ENCODE assay signal across 13 mouse cellular contexts in genomic region chr9:31995700-31996099, GRCm38 (mm10).
A peak's percentile ranks its signal among the peaks of the same experiment; 100 is the strongest.
DNase-seq lines count a peak whose midpoint lies in the region; ATAC-seq and TF ChIP-seq lines count a peak whose summit lies in the region.
"Had no signal": no experiment of that assay in that cellular context is flagged by ENCODE, and none has a peak within 500 bp of the region (broad histone marks: within the 10 kb centered on the region; RNA-seq: fewer than 3 reads in every experiment).

No protein-coding gene starts in this region.

- no peaks in the 10 kb centered on the region for H3K27me3 ChIP-seq in kidney, postnatal 0 days (ENCODE audit: insufficient read depth, low read length)
- H3K27me3 ChIP-seq in testis, adult 2 months (ENCODE audit: control insufficient read depth, insufficient read depth, low read length), result no peaks in the 10 kb centered on the region
- H3K27me3 ChIP-seq in small intestine, adult 2 months (ENCODE audit: control insufficient read depth, insufficient read depth, low read length), result no peaks in the 10 kb centered on the region
- H3K27me3 ChIP-seq: forebrain, embryonic 12.5 days; limb, embryonic 13.5 days had no signal

- H3K27ac ChIP-seq in kidney, postnatal 0 days, result no peak overlapping the region
- H3K27ac ChIP-seq in testis, adult 2 months (ENCODE audit: control insufficient read depth, insufficient read depth, low read depth, low read length), result peak overlapping the region; percentile 37; the same call in 1 of the 2 replicates
- H3K27ac ChIP-seq in small intestine, adult 2 months (ENCODE audit: insufficient read depth, low read depth, low read length), result peak overlapping the region; percentile 43; the same call in 1 of the 2 replicates
- H3K27ac ChIP-seq: forebrain, embryonic 12.5 days; hindbrain, embryonic 10.5 days; limb, embryonic 13.5 days had no signal

- H3K4me1 ChIP-seq in kidney, postnatal 0 days (replicated peaks; ENCODE audit: insufficient read depth, low read length), result peaks cover 19% of the 10 kb centered on the region
- peaks cover 6% of the 10 kb centered on the region for H3K4me1 ChIP-seq in testis, adult 2 months (ENCODE audit: control insufficient read depth, insufficient read depth, low read length)
- H3K4me1 ChIP-seq in small intestine, adult 2 months (ENCODE audit: control insufficient read depth, insufficient read depth, insufficient read length, low read length), result peaks cover 30% of the 10 kb centered on the region; the same call in 1 of the 2 replicates

- TF ChIP-seq POLR2A in testis, adult 2 months (IDR thresholded peaks at IDR 0.05; ENCODE audit: control insufficient read depth, low read depth, low read length), result no peak
- no peak for TF ChIP-seq POLR2A in small intestine, adult 2 months (IDR thresholded peaks at IDR 0.05; ENCODE audit: low read depth, low read length)

- no peak overlapping the region for H3K4me2 ChIP-seq in kidney, postnatal 0 days (ENCODE audit: low read length)
- H3K4me2 ChIP-seq: forebrain, embryonic 12.5 days; limb, embryonic 13.5 days had no signal

- no peak overlapping the region for H3K4me3 ChIP-seq in kidney, postnatal 0 days (replicated peaks; ENCODE audit: low read depth, low read length)
- H3K4me3 ChIP-seq in testis, adult 2 months (ENCODE audit: control insufficient read depth, low read depth, low read length), result no peak overlapping the region
- H3K4me3 ChIP-seq in small intestine, adult 2 months (ENCODE audit: low read depth, low read length), result no peak overlapping the region
- H3K4me3 ChIP-seq: forebrain, embryonic 12.5 days; hindbrain, embryonic 10.5 days; limb, embryonic 13.5 days had no signal

- TF ChIP-seq CTCF in kidney, postnatal 0 days (IDR thresholded peaks at IDR 0.05; ENCODE audit: low read depth), result no peak
- no peak for TF ChIP-seq CTCF in testis, adult 2 months (IDR thresholded peaks at IDR 0.05; ENCODE audit: control insufficient read depth, insufficient read depth, insufficient replicate concordance, low read depth, low read length)
- TF ChIP-seq CTCF in small intestine, adult 2 months (IDR thresholded peaks at IDR 0.05; ENCODE audit: extremely low read depth, insufficient read length, insufficient replicate concordance, low read depth, low read length), result no peak

- no peaks in the 10 kb centered on the region for H3K36me3 ChIP-seq in kidney, postnatal 0 days (ENCODE audit: insufficient read depth, low read length)
- no peaks in the 10 kb centered on the region for H3K36me3 ChIP-seq in testis, adult 2 months (ENCODE audit: control insufficient read depth, insufficient read depth, low read length)
- H3K36me3 ChIP-seq in small intestine, adult 2 months (ENCODE audit: control insufficient read depth, insufficient read depth, low read length), result no peaks in the 10 kb centered on the region
- H3K36me3 ChIP-seq: forebrain, embryonic 12.5 days; hindbrain, embryonic 10.5 days; limb, embryonic 13.5 days had no signal

- no peak for ATAC-seq in kidney, postnatal 0 days (replicated peaks; ENCODE audit: low FRiP score, low read depth)

- H3K9ac ChIP-seq in kidney, postnatal 0 days (ENCODE audit: low read depth, low read length), result 0 out of 2 replicates have a peak overlapping the region, but pooled peaks have one; percentile 1
- H3K9ac ChIP-seq: forebrain, embryonic 12.5 days; limb, embryonic 13.5 days had no signal

- DNase-seq in heart, adult 11 months, result peak; percentile 76
- no peak for DNase-seq in heart, adult 9 months (ENCODE audit: low spot score in 2 of 2)
- DNase-seq in kidney, postnatal 0 days (ENCODE audit: low spot score), result no peak
- DNase-seq in kidney, adult 11 months, result no peak
- no peak for DNase-seq in testis, postnatal 10 days (ENCODE audit: low spot score)
- no peak for DNase-seq in frontal cortex, postnatal 14 days (ENCODE audit: low spot score in 2 of 2)
- DNase-seq: cerebellum, adult 9-11 months; right cerebral cortex, adult 18-20 months had no signal

- 52% methylated on average over 4 of the region's 4 CpGs for WGBS in kidney, postnatal 0 days
- WGBS in small intestine, adult 2 months, result 36% methylated on average over 4 of the region's 4 CpGs

- H3K9me3 ChIP-seq in kidney, postnatal 0 days (replicated peaks; ENCODE audit: low read length), result no peaks in the 10 kb centered on the region
- H3K9me3 ChIP-seq: forebrain, embryonic 12.5 days; hindbrain, embryonic 10.5 days; limb, embryonic 13.5 days had no signal
